12 mouse cellular contexts compared by ENCODE assay signal in the genomic region with DNA sequence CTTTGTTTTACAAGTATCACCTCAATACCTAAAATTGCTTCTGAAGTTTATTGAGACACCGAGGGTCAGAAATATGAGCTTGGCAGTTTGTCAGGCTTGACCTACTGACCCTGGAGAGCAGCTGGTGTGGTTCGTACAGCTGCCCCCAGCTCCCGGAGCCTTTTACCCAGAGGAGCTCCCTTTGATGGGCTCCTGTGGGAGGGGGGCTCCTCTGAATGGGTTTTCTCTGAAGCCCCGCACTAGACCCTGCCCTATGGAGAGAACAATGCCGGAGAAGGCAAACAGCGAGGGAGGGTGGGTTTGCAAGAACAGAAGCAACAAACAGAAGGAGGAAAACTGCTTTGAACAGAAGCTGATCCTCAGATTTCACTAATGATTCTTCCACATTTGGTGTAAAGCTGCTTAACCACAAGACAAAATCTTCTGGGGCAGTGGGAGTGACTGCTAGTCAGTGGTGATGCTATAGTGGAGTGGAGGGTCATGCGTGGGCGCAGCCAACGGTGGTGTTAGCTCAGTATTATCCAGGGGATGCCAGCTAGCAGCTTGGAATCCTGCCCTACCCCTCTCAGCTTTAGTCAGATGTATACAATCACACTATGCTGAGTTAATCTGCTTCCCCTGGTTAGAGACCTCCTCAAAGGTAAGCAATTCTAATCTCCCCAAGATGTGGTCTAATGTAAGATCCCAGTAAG.
A peak's percentile ranks its signal among the peaks of the same experiment; 100 is the strongest.
DNase-seq lines count a peak whose midpoint lies in the region; ATAC-seq lines count a peak whose summit lies in the region.
"Had no signal": no experiment of that assay in that cellular context is flagged by ENCODE, and none has a peak within 500 bp of the region (broad histone marks: within the 10 kb centered on the region; RNA-seq: fewer than 3 reads in every experiment).

No protein-coding gene starts in this region.

- H3K36me3 ChIP-seq in kidney, embryonic 15.5 days, result no peaks in the 10 kb centered on the region
- no peaks in the 10 kb centered on the region for H3K36me3 ChIP-seq in embryonic facial prominence, embryonic 13.5 days
- no peaks in the 10 kb centered on the region for H3K36me3 ChIP-seq in hindbrain, embryonic 16.5 days (ENCODE audit: control insufficient read depth, insufficient read depth, low read length)
- H3K36me3 ChIP-seq in neural tube, embryonic 12.5 days, result no peaks in the 10 kb centered on the region
- H3K36me3 ChIP-seq: heart, embryonic 13.5 days; liver, embryonic 13.5 days had no signal

- no peaks in the 10 kb centered on the region for H3K27me3 ChIP-seq in kidney, embryonic 15.5 days
- no peaks in the 10 kb centered on the region for H3K27me3 ChIP-seq in embryonic facial prominence, embryonic 13.5 days
- no peaks in the 10 kb centered on the region for H3K27me3 ChIP-seq in hindbrain, embryonic 16.5 days (replicated peaks; ENCODE audit: control insufficient read depth, insufficient read depth, low read length)
- no peaks in the 10 kb centered on the region for H3K27me3 ChIP-seq in neural tube, embryonic 12.5 days (replicated peaks)
- H3K27me3 ChIP-seq: heart, embryonic 13.5 days; liver, embryonic 13.5 days had no signal

- no peak overlapping the region for H3K4me2 ChIP-seq in kidney, embryonic 15.5 days
- H3K4me2 ChIP-seq in embryonic facial prominence, embryonic 13.5 days, result no peak overlapping the region
- H3K4me2 ChIP-seq in hindbrain, embryonic 16.5 days (ENCODE audit: low read length), result no peak overlapping the region
- 0 out of 2 replicates have a peak overlapping the region, but pooled peaks have one; percentile 2 for H3K4me2 ChIP-seq in neural tube, embryonic 12.5 days (replicated peaks)
- H3K4me2 ChIP-seq: heart, embryonic 13.5 days; liver, embryonic 13.5 days had no signal

- H3K9me3 ChIP-seq in kidney, embryonic 15.5 days (replicated peaks), result no peaks in the 10 kb centered on the region
- no peaks in the 10 kb centered on the region for H3K9me3 ChIP-seq in embryonic facial prominence, embryonic 13.5 days
- no peaks in the 10 kb centered on the region for H3K9me3 ChIP-seq in hindbrain, embryonic 16.5 days (ENCODE audit: control insufficient read depth, low read length)
- H3K9me3 ChIP-seq in neural tube, embryonic 12.5 days, result no peaks in the 10 kb centered on the region
- H3K9me3 ChIP-seq: heart, embryonic 13.5 days; liver, embryonic 13.5 days had no signal

- ATAC-seq in kidney, embryonic 15.5 days (replicated peaks; ENCODE audit: low FRiP score), result peak; percentile 59
- ATAC-seq in embryonic facial prominence, embryonic 13.5 days (ENCODE audit: insufficient number of reproducible peaks, insufficient read depth, low FRiP score, low TSS enrichment, low read depth), result no peak
- no peak; the same call in 1 of the 2 replicates for ATAC-seq in hindbrain, embryonic 16.5 days
- peak; percentile 82 for ATAC-seq in neural tube, embryonic 12.5 days (ENCODE audit: low FRiP score, low read depth)
- ATAC-seq in frontal cortex, adult (ENCODE audit: low TSS enrichment), result no peak
- ATAC-seq in CD4-positive, CD25-positive, alpha-beta regulatory T cell, adult 4 months, result no peak

- peak overlapping the region; percentile 28 for H3K27ac ChIP-seq in kidney, embryonic 15.5 days
- H3K27ac ChIP-seq in embryonic facial prominence, embryonic 13.5 days, result no peak overlapping the region
- H3K27ac ChIP-seq in hindbrain, embryonic 16.5 days (ENCODE audit: low read depth, low read length), result no peak overlapping the region
- no peak overlapping the region for H3K27ac ChIP-seq in neural tube, embryonic 12.5 days
- H3K27ac ChIP-seq: heart, embryonic 13.5 days; liver, embryonic 13.5 days had no signal

- no peak overlapping the region for H3K4me3 ChIP-seq in kidney, embryonic 15.5 days (replicated peaks)
- no peak overlapping the region for H3K4me3 ChIP-seq in embryonic facial prominence, embryonic 13.5 days
- H3K4me3 ChIP-seq in hindbrain, embryonic 16.5 days (ENCODE audit: low read length), result no peak overlapping the region
- no peak overlapping the region for H3K4me3 ChIP-seq in neural tube, embryonic 12.5 days
- H3K4me3 ChIP-seq: heart, embryonic 13.5 days; liver, embryonic 13.5 days had no signal

- no peak overlapping the region for H3K9ac ChIP-seq in kidney, embryonic 15.5 days
- 0 out of 2 replicates have a peak overlapping the region, but pooled peaks have one; percentile 37 for H3K9ac ChIP-seq in embryonic facial prominence, embryonic 13.5 days
- 0 out of 2 replicates have a peak overlapping the region, but pooled peaks have one; percentile 1 for H3K9ac ChIP-seq in hindbrain, embryonic 16.5 days (ENCODE audit: low read depth, low read length)
- H3K9ac ChIP-seq in neural tube, embryonic 12.5 days, result no peak overlapping the region
- H3K9ac ChIP-seq: heart, embryonic 13.5 days; liver, embryonic 13.5 days had no signal

- no peak for DNase-seq in kidney, postnatal 36 days
- no peak for DNase-seq in adrenal gland, postnatal 14 days
- DNase-seq: liver, embryonic 13.5 days; spleen, adult 18-20 months; thymus, adult 2 months had no signal

- H3K4me1 ChIP-seq in kidney, embryonic 15.5 days, result peaks cover 25% of the 10 kb centered on the region
- H3K4me1 ChIP-seq in embryonic facial prominence, embryonic 13.5 days, result peaks cover 8% of the 10 kb centered on the region
- peaks cover 14% of the 10 kb centered on the region for H3K4me1 ChIP-seq in hindbrain, embryonic 16.5 days (ENCODE audit: control insufficient read depth, insufficient read depth, low read depth, low read length)
- H3K4me1 ChIP-seq in neural tube, embryonic 12.5 days, result peaks cover 23% of the 10 kb centered on the region
- H3K4me1 ChIP-seq: heart, embryonic 13.5 days; liver, embryonic 13.5 days had no signal

- WGBS in kidney, embryonic 15.5 days, result 18% methylated on average over 9 of the region's 9 CpGs
- 16% methylated on average over 9 of the region's 9 CpGs for WGBS in embryonic facial prominence, embryonic 13.5 days
- WGBS in hindbrain, embryonic 16.5 days, result 10% methylated on average over 9 of the region's 9 CpGs
- 8% methylated on average over 9 of the region's 9 CpGs for WGBS in neural tube, embryonic 12.5 days

Comparison
In these comparisons a context has a peak if more than half of its experiments do, and no peak if none do; other contexts are left out.
1. ATAC-seq: peak in kidney, embryonic 15.5 days (single experiment) and neural tube, embryonic 12.5 days (single experiment); none in embryonic facial prominence, embryonic 13.5 days (single experiment), hindbrain, embryonic 16.5 days (single experiment), frontal cortex, adult (single experiment) and CD4-positive, CD25-positive, alpha-beta regulatory T cell, adult 4 months (single experiment).
2. H3K9ac ChIP-seq: peak in embryonic facial prominence, embryonic 13.5 days (single experiment) and hindbrain, embryonic 16.5 days (single experiment); none in kidney, embryonic 15.5 days (single experiment) and neural tube, embryonic 12.5 days (single experiment).